7 mouse cellular contexts compared by ENCODE assay signal in the genomic region with DNA sequence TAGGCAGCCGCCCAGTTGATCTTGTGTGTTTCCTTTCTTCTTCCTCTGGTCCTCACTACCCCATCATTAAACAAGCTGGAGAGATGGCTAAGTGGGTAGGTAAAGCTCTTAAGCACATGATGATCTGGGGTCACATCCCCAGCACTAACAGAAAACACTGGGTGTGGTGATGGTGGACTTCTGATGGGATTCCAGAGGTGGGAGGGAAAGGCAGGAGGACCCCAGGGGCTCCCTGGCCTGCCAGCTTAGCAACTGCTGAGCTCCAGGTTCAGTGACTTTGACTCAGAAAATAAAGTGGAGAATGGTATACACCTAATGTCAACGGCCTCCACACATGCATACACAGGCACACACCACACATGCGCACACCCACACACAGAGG. TPM values are rescaled to one million over a fixed set of nuclear protein-coding genes. Genes with fewer than 3 reads are reported as not detected.
A peak's percentile ranks its signal among the peaks of the same experiment; 100 is the strongest.
DNase-seq lines count a peak whose midpoint lies in the region; ATAC-seq and TF ChIP-seq lines count a peak whose summit lies in the region.

No protein-coding gene starts in this region.

- H3K4me1 ChIP-seq in testis, adult 2 months (ENCODE audit: control insufficient read depth, insufficient read depth, low read length) = peaks cover 17% of the 10 kb centered on the region
- peaks cover 13% of the 10 kb centered on the region for H3K4me1 ChIP-seq in embryonic facial prominence, embryonic 14.5 days (ENCODE audit: control insufficient read depth, insufficient read depth, low read length)
- peaks cover 22% of the 10 kb centered on the region for H3K4me1 ChIP-seq in liver, embryonic 11.5 days (replicated peaks; ENCODE audit: control insufficient read depth, insufficient read depth, low read length)

- H3K27me3 ChIP-seq in testis, adult 2 months (ENCODE audit: control insufficient read depth, insufficient read depth, low read length) = no peaks in the 10 kb centered on the region
- H3K27me3 ChIP-seq in embryonic facial prominence, embryonic 14.5 days (replicated peaks; ENCODE audit: control insufficient read depth, insufficient read depth, low read length) = no peaks in the 10 kb centered on the region
- no peaks in the 10 kb centered on the region for H3K27me3 ChIP-seq in liver, embryonic 11.5 days (replicated peaks; ENCODE audit: control insufficient read depth, insufficient read depth, low read length)

- H3K4me2 ChIP-seq in embryonic facial prominence, embryonic 14.5 days (ENCODE audit: low read depth, low read length) = peak overlapping the region; percentile 65
- H3K4me2 ChIP-seq in liver, embryonic 11.5 days = peak overlapping the region; percentile 89

- TF ChIP-seq CTCF in testis, adult 2 months (IDR thresholded peaks at IDR 0.05; ENCODE audit: control insufficient read depth, insufficient read depth, insufficient replicate concordance, low read depth, low read length) = no peak

- DNase-seq in testis, postnatal 10 days (ENCODE audit: low spot score) = no peak
- peak; percentile 40 for DNase-seq in embryonic facial prominence, embryonic 14.5 days (ENCODE audit: low spot score)
- no peak for DNase-seq in liver, embryonic 11.5 days (ENCODE audit: low spot score)
- peak; percentile 16 for DNase-seq in yolk sac, embryonic 10.5 days (ENCODE audit: low spot score)
- no peak for DNase-seq in right cerebral cortex, postnatal 10 days (ENCODE audit: low spot score in 2 of 2)
- no peak for DNase-seq in adrenal gland, adult (ENCODE audit: inconsistent age in 2 of 2, low spot score in 1 of 2)

- no peaks in the 10 kb centered on the region for H3K9me3 ChIP-seq in embryonic facial prominence, embryonic 14.5 days (ENCODE audit: control insufficient read depth, low read length)
- no peaks in the 10 kb centered on the region for H3K9me3 ChIP-seq in liver, embryonic 11.5 days (ENCODE audit: control insufficient read depth, low read length)

- peak overlapping the region; percentile 87 for H3K9ac ChIP-seq in embryonic facial prominence, embryonic 14.5 days (ENCODE audit: low read depth, low read length)
- H3K9ac ChIP-seq in liver, embryonic 11.5 days (ENCODE audit: low read depth, low read length) = peak overlapping the region; percentile 78

- peak overlapping the region; percentile 96 for H3K4me3 ChIP-seq in testis, adult 2 months (ENCODE audit: control insufficient read depth, low read depth, low read length)
- peak overlapping the region; percentile 76 for H3K4me3 ChIP-seq in embryonic facial prominence, embryonic 14.5 days (ENCODE audit: low read depth, low read length)
- H3K4me3 ChIP-seq in liver, embryonic 11.5 days (ENCODE audit: low read depth, low read length) = peak overlapping the region; percentile 75

- TF ChIP-seq POLR2A in testis, adult 2 months (IDR thresholded peaks at IDR 0.05; ENCODE audit: control insufficient read depth, low read depth, low read length) = no peak

- no peaks in the 10 kb centered on the region; the same call in 1 of the 2 replicates for H3K36me3 ChIP-seq in testis, adult 2 months (ENCODE audit: control insufficient read depth, insufficient read depth, low read length)
- peaks cover 60% of the 10 kb centered on the region for H3K36me3 ChIP-seq in embryonic facial prominence, embryonic 14.5 days (ENCODE audit: control insufficient read depth, insufficient read depth, low read length)
- peaks cover 5% of the 10 kb centered on the region; the same call in 1 of the 2 replicates for H3K36me3 ChIP-seq in liver, embryonic 11.5 days (ENCODE audit: control insufficient read depth, insufficient read depth, low read length)

- WGBS in embryonic facial prominence, embryonic 14.5 days = 39% methylated on average over 3 of the region's 3 CpGs
- 52% methylated on average over 3 of the region's 3 CpGs for WGBS in liver, embryonic 11.5 days

- H3K27ac ChIP-seq in testis, adult 2 months (ENCODE audit: control insufficient read depth, insufficient read depth, low read depth, low read length) = peak overlapping the region; percentile 94
- H3K27ac ChIP-seq in embryonic facial prominence, embryonic 14.5 days (replicated peaks; ENCODE audit: low read depth, low read length) = peak overlapping the region; percentile 92
- peak overlapping the region; percentile 70; the same call in 1 of the 2 replicates for H3K27ac ChIP-seq in liver, embryonic 11.5 days (ENCODE audit: low read depth, low read length)

- peak; percentile 1 for ATAC-seq in embryonic facial prominence, embryonic 14.5 days (ENCODE audit: low read depth)
- ATAC-seq in liver, embryonic 11.5 days (replicated peaks; ENCODE audit: low FRiP score) = 0 out of 2 replicates have a peak, but pooled peaks have one; percentile 1

RNA-seq across cellular contexts. Expression of gene Gm28042, which starts 0.6 kb away (rescaled TPM):
- polyA plus RNA-seq in testis, adult 2 months (2012; rRNA removed) = 3.1 and 3.7 TPM in 2 replicates
- 2.5 and 2.9 TPM in 2 replicates for polyA plus RNA-seq in embryonic facial prominence, embryonic 14.5 days (2014; fragmentation: Nextera tagmentation; extraction: Ambion mirVana)
- 1.1 and 1.9 TPM in 2 replicates for polyA plus RNA-seq in liver, embryonic 11.5 days (2014; fragmentation: Nextera tagmentation; extraction: Ambion mirVana)

RNA-seq across cellular contexts. Expression of gene Jmjd7, which starts 0.7 kb away (rescaled TPM):
- 6.4 and 7.3 TPM in 2 replicates for polyA plus RNA-seq in testis, adult 2 months (2012; rRNA removed)
- polyA plus RNA-seq in embryonic facial prominence, embryonic 14.5 days (2014; fragmentation: Nextera tagmentation; extraction: Ambion mirVana) = 14.4 and 19.2 TPM in 2 replicates
- 13.5 and 16.3 TPM in 2 replicates for polyA plus RNA-seq in liver, embryonic 11.5 days (2014; fragmentation: Nextera tagmentation; extraction: Ambion mirVana)

RNA-seq across cellular contexts. Expression of gene Pla2g4b, which starts 5.3 kb away (rescaled TPM):
- polyA plus RNA-seq in testis, adult 2 months (2012; rRNA removed) = 2.7 and 4.1 TPM in 2 replicates
- polyA plus RNA-seq in embryonic facial prominence, embryonic 14.5 days (2014; fragmentation: Nextera tagmentation; extraction: Ambion mirVana) = 1.8 and 2.1 TPM in 2 replicates
- polyA plus RNA-seq in liver, embryonic 11.5 days (2014; fragmentation: Nextera tagmentation; extraction: Ambion mirVana) = 1.9 and 2.3 TPM in 2 replicates

RNA-seq across cellular contexts. Expression of gene Mapkbp1, which starts 55.4 kb away (rescaled TPM):
- polyA plus RNA-seq in testis, adult 2 months (2012; rRNA removed) = 53.2 and 66.1 TPM in 2 replicates
- polyA plus RNA-seq in embryonic facial prominence, embryonic 14.5 days (2014; fragmentation: Nextera tagmentation; extraction: Ambion mirVana) = 4.0 and 4.7 TPM in 2 replicates
- polyA plus RNA-seq in liver, embryonic 11.5 days (2014; fragmentation: Nextera tagmentation; extraction: Ambion mirVana) = 1.7 TPM in 2 replicates

Comparison
In these comparisons a context has a peak if more than half of its experiments do, and no peak if none do; other contexts are left out.
1. DNase-seq: peak in embryonic facial prominence, embryonic 14.5 days (single experiment) and yolk sac, embryonic 10.5 days (single experiment); none in testis, postnatal 10 days (single experiment), liver, embryonic 11.5 days (single experiment), right cerebral cortex, postnatal 10 days (0 of 2) and adrenal gland, adult (0 of 2).
2. Peak in every context shown above with its lines, with median percentiles within 50 percentile points of each other: H3K27ac ChIP-seq and H3K4me3 ChIP-seq.